Mouse (Mus musculus) neutrophil, adult 5-6 weeks (primary cell): ENCODE data around the gene Thap11. TPM values are rescaled to one million over a fixed set of nuclear protein-coding genes. Genes with fewer than 3 reads are reported as not detected.
"Not testable (repeated sequence)": the region's sequence is repeated elsewhere in the genome, so short reads cannot be mapped to it uniquely, and the experiment has no call there.

Source experiments
- ATAC-seq: fragments of 151-379, 151-347 bp; 2 replicates; pipeline ENCODE4 v1.8.0; 2017; ENCODE audit warnings: mild to moderate bottlenecking, moderate TSS enrichment; ENCODE audit not compliant: insufficient number of reproducible peaks, poor library complexity, low FRiP score, severe bottlenecking; ENCODE audit errors: extremely low read depth
- total RNA-seq: library from RNA; stranded (forward); fragments of 200-1000 nt; gene quantifications from 2 replicates; pipeline ENCODE4 v1.2.3, GENCODE M21; 2017

Thap11 gene
- 16.3 and 16.6 TPM in 2 replicates for total RNA-seq

DNA sequence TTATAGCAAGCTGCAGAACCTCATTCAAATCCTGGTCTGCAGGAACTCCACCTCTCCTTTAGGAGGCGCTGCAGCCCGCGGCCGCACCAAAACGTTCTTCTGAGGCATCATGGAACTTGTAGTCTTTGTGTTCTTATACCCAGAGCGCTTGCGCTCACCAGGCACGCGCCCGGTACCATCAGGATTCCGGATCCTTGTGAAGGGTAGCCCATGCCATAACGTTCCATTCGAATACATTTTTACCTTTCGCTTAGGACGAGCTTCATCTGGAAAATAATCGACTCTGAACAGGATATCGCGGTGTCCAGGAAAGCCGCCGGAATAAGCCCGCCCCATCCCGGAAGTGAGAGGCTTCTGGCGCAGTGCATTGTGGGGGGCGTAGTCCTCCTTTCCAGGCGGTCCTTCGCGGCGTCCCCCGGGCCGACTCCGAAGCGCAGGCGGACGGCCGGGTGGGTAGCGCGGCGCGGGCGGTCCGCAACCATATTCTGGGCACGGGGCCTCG, at the start of gene Thap11:
Gene Thap11 (plus strand): TSS at position 418 of the 502 bp plus-strand sequence.
- peak; percentile 79 for ATAC-seq

DNA sequence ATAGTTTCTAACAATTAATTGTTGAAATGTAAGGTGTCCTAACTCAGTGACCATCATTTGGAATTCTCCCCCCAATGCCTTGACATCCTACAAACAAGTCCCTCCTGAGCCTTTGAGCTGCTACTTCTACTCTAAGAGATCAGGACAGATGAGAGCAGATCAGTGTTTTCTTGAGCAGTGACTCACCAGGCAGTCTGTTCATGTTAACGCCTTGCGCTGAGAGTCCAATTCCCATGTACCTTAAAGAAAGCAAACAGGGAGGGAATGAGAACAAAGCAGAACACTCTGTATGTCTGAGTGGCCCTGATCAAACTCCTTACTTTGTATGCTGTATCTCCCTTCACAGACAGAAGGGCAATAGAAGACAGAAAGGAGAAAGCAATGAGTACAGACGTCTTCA, 49.6 kb upstream of the Thap11 start:
- no peak for ATAC-seq

DNA sequence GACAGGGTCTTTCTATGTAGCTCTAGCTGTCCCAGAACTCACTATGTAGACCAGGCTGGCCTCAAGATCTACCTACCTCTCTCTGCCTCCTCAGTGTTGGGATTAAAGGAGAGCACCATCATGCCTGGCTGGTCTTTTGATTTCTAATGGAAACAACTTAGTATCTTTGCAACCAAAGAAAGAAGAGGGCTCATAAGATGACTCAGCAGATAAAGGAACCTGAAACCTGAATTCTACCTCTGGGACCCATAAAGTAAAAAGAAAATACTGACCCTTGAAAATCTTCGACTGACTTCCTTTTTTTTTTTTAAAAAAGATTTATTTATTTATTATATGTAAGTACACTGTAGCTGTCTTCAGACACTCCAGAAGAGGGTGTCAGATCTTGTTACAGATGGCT, 49.0 kb upstream of the Thap11 start:
- ATAC-seq, result no peak

DNA sequence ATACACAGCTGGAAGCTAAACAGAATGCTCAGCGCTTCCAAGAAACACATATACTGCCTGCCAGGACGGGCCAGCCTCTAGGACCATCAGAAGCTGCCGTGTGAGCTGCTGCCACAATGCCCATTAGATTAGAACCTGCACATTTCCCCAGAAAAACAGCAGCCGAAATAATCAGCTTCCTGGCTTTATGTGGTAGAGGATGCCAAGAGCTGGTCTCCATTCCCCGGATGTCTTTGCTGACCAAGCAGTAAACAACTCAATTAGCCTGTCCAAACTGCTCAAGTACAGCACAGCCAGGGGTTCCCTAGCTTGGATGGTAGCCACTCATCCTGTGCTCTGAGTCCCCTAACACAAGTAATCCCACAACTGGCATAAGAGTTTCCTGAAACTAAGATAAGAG, 47.2 kb upstream of the Thap11 start:
- no peak for ATAC-seq

DNA sequence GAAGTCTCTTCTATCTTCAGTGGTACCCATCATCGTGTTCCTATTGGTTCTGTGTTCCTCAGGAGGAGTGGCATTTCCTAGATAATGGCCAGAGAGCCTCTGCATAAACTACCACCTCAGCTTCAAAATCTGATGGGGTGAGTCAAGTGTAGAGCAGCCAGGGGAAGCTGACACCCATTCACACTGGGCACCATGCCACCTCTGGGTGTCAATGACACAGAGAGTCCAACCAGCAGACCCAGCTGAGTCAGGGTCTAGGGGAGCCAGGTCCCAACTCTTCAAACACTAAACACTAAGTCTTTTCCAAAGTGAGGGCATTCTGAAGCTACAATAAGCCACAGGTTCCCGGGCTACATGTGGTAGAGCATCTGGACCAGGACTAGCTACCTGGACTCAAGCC, 46.5 kb upstream of the Thap11 start:
- no peak for ATAC-seq

DNA sequence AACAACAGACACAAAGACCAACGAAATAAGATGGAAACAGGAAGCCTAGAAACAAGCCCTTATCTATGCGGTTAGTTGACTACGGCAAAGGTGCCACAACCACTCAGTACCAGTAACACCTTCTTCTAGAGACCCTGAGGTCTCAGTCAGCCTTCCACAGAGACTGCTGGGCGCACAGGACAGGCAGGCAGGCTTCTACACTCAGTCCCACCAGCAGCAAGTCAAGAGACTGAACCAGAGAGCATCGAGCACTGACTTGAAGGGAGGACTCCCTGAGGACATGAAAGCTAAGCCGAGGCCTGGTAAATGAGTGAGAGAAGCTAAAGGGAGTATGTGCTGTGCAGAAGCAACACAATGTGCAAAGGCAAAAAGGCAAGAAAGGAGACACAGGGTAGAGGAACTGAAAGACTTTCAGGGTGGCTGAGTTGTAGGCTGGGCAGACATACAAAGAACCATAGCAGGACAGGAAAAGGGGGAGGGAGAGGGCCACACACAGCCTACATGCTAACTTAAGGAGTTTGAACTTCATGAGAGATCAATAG, 44.6 kb upstream of the Thap11 start:
- peak; percentile 60; the same call in 1 of the 2 replicates for ATAC-seq

DNA sequence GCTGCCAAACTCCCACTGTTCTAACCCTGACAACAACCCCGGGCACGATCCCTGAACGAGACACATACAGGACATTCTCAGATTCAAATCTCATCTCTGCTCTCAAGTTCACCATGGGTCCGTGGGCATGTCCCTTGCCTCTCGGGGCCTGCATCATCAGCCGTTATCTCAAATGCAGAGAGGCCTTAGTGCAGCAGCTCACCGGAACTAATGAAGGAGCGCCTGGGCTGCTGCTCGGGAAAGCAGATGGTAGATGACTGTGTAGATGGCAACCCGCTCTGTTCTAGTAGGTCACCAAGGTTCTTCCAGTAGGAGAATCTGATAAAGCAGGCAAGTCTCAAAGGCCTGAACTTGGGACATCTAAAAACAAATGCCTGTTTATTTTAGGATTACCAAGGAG, 43.9 kb upstream of the Thap11 start:
- ATAC-seq, result no peak

DNA sequence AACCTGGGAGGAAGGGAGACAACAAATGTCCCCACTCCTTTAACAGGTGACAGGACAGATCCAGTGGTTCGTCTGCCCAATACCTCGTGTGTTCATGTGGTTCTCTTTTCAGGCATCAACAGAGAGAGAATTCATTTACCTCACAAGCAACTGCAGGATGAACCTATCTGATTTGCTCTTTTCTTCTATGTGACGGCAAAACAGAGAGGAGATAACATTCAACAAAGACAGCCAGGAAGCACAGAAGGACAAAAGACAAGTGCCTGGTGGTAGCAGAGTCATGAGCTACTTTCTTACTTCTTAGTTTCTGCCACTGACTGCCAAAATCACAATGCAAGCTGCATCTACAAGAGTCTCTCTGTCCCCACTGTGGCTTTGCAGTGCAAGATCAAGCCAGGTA, 43.4 kb upstream of the Thap11 start:
- no peak for ATAC-seq

DNA sequence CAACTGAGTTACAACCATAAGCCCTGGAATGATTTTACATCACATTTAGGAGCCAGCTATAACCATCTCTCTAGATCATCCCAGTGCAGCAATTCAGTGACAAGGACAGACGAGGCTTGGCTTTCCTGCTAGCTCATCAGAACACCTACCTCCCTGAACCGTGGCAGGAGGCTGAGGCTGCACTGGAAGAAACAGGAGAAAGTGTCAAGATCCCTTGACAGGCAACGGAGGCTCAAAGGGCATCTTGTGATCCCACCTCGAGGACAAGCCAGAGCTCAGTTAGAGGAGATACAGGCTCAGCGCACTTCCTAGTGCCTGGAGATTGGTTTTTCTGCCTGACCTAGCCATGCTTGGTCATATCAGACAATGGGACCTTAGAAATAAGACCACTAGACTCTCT, 42.4 kb upstream of the Thap11 start:
- ATAC-seq, result no peak

DNA sequence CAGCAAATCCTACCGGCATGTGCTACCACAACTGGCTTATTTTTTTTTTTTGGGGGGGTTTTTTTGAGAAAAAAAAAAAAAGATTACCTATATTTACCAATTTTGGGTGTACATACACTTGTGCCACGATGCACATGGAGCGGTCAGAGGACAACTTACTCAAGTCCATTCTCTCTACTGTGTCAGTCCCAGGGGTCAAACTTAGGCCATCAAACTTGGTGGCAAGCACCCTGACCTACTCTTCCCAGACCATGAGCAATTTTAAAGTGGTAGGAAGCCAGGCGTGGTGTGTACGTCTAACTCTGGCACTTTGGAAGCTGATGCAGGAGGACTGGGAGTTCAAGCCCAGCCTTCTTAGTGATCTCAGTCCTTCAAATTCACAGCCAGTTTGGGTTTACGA, 41.7 kb upstream of the Thap11 start:
- no peak for ATAC-seq

DNA sequence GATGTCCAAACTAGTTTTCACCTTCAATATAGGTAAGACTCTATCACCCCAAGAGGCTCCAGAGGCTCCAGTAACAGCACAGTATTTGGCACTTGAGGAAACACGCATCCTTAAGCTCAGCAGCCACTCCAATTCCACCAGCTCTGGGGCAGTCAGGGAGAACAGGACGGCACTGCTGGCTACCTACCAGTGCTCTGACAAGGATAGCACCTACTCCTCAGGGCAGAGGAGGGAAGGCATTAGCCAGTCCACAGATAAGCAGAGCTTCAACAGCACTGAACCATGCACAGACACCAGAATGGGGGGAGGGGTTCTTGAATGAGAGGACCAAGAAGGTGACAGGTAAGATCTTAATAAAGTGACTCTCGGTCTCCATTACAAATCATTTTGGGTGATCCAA, 35.3 kb upstream of the Thap11 start:
- ATAC-seq, result no peak

DNA sequence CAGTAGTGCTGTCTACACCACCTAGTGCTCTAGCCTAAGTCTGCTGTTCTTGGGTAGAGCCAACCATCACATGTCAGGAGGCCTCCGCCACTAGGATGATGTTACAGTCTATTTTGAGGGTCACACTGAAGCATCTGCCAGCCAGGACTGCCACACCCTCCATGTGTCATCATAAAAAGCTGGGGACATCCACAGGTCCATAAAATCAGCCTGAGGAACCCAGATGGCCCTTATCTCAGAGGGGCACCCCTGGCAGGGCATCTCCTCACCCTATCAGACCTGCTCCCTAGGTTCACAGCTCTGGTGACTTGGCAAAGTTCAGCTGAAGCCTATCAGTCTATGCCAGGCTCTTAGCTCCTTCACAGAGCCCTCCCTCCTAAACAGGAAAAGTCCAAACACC, 34.0 kb upstream of the Thap11 start:
- no peak for ATAC-seq

DNA sequence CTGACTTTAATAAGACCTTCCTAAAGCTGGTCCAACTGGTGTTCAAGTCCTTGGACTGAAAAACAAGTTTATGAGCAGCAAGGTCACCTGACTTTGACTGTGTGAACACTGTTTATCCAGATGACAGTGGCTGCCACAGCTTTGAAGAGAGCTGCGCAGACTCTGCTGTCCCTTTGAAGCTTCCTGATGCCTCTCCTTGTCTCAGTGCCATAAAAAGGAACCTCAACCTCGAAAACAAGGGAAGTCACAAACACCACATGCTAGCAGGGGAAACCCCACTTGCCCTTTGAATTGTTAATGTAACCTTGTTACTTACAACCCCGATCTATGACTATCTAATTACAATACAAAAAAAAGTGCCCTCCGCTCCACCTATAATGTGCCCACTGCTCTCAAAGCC, 29.4 kb upstream of the Thap11 start:
- ATAC-seq, result no peak

DNA sequence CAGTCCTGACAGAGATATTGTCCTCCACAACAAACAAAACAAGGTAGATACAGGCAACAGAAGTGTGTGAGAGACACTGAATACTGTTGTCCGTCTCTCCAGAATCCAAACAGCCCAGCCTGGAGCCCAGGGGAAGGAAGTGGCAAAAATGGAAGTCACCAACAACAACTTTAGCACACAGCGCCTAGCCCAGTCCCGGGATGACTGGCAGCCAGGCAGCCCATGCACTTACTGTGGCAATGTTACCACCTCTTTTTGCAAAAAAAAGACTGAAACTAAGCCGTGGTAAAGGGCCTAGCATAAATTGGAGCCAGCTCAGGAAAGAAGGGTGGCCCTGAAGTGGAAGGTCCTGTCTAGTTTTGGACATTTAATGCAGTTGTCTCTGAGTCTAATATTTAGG, 28.6 kb upstream of the Thap11 start:
- no peak for ATAC-seq

DNA sequence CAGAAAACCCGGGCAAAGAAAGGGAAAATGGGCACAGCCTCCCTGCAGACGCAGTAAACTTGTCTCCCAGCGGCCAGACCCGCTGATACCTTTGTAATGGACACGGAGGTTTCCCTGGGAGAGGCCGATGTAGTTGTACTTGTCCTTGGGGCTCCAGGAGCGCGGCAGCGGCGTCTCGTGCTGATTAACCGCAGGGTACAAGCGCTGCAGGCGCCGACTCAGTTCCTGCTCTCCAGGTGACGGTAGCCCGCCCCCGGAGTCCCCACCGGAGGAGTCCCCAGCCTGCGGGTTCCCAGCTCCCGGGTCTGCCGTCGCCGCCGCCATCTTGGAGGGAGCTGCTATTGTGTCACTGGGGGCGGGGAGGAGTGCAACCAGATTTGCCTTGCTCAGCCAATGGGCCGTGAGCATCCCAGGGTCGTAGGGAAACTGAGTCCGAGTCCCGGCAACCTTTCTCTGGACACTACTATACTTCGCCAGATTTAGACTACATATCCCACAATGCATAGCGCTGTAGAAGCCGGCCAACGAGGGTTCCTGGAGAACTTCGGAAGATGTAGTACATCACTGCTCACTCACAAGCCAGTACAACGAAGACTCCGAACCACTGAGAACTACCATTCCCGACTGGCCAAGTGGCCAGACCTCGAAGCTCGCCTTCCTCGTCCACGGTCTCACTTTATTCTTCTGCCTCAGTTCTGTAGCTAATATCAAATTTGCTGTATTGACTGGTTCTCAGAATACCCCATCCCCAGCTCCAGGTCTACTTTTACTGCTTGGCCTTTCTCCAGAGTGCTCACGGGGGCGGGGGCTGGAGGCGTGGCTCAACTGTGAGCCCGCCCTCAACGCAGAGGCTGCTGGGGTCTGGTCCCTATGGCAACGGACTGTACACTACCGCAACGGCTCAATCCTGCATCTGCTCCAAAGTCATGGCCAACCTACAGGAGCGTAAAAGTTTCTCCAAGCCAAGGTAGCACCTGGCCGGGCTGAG, 27.8 kb upstream of the Thap11 start, which contains the start of the genes Ranbp10 and Tsnaxip1:
Gene Ranbp10 (minus strand): TSS at position 490 of the 988 bp plus-strand sequence.
Gene Tsnaxip1 (plus strand): TSS at position 871 of the 988 bp plus-strand sequence.
- ATAC-seq, result peak; percentile 96

DNA sequence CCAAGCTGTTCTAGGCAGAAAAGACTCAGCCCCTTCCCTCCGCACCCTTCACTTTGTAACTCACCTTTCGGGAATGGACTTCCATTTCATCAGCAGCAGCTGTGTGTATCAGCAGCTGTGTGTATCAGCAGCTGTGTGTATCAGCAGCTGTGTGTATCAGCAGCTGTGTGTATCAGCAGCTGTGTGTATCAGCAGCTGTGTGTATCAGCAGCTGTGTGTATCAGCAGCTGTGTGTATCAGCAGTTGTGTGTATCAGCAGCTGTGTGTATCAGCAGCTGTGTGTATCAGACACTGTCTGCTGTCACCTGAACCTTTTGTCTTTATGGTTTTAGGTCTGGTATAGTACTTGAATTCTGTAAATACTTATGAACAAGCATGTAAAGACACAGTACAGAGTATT, 21.2 kb upstream of the Thap11 start:
- ATAC-seq, result not testable (repeated sequence)

DNA sequence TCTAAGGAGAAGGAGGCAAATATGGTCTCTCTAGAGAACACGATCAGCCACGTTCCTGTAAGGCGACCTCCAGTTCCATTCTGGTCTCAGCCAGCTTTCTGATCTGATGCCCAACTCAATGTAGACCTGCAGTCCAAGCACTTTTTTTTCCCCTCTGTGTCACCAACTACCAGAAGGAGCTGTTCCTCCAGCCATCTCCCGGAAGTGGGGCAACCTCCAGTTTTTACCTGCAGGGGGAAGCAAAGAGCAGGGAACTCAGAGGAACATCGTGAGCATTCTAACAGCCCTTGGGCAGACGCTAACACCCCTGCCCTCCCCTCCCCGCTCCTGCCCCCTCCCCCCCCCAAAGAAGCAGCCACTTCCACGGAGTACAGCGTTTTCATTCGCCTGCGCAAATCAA, 19.6 kb upstream of the Thap11 start:
- ATAC-seq, result peak; percentile 87

DNA sequence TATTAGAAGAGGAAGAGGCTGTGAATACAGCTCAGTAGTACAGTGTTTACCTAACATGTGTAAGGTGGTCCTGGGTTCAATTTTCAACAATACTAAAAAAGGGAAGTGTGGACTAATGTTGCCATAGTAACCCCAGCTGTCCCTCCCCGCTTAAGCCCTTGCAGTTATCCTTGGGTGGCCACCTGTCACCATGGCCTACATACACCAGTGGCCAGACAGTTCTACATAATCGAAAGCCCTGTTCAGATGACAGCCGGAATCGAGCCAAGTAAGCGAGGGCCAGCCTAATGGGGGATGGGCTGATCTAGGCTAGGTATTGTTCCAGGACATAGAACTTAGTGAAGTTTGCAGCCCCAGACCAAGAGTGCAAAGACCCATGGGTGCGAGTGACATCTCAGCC, 17.9 kb upstream of the Thap11 start:
- ATAC-seq, result peak; percentile 57; the same call in 1 of the 2 replicates

DNA sequence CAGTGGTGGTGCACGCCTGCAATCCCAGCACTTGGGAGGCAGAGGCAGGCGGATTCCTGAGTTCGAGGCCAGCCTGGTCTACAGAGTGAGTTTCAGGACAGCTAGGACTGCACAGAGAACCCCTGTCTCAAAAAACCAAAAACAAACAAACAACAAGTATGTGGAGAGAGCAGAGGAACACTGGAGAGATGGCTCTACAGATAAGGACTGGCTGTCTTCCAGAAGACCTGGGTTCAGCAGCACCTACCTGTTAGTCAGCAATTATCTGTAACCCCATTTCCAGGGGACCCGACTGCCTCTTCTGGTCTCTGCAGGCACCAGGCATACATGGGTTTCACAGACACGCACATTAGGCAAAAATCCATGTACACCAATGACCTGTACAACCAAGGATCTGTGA, 15.7 kb upstream of the Thap11 start:
- no peak for ATAC-seq

DNA sequence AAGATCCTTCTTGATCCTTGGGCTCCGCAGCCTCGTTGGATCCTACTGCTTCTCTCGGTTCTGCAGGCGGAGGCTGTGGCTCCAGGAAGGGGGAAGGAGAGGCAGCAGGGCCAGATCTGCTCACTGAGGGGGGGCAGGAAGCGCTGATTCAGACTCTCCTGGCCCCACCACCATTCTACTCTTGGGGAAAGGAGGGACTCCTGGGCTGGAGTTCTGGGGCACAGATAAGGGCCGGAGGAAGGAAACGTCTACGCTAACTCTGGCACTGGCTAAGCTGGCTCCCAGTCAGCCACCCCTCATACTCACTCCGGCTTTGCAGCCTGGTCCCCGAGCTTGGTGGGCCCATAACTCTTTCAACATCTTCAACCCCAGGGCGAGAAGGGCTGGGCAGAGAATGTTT, 8.3 kb upstream of the Thap11 start:
- no peak for ATAC-seq
